Mouse (Mus musculus): ENCODE results near the gene Plekha1. TPM values are rescaled to one million over a fixed set of nuclear protein-coding genes. Genes with fewer than 3 reads are reported as not detected.

Gene Plekha1
- polyA plus RNA-seq, 1 experiment from 2014 or later: 57.2 TPM

DNA sequence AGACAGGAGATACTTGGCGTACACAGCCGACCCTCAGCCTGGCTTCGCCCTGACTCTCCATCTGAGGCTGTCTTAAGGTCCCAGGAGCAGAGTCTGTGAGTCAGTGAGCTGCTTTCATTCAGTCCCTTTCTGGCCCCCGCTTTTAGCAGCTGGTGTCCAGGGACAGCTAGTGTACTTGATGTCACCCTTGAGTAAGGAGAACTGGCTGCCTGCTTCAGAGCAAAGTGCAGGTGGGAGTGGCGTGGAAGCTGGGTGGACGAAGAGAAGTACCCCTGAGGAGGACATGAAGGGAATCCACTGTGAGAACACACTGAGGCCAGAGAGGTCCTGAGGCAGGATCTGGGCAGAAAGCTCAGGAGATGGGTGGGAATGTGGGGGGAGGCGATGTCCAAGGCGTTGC, 73.3 kb downstream of the Plekha1 start:
- Histone ChIP-seq H3K4me2 (ENCODE audit: low read depth, low read length) (no peak overlapping the region), H3K27ac (ENCODE audit: low read length) (no peak overlapping the region), H3K9me3 (replicated peaks; ENCODE audit: control insufficient read depth, low read length) (no peaks in the 10 kb centered on the region), H3K4me1 (ENCODE audit: control insufficient read depth, insufficient read depth, low read length) (peaks cover 23% of the 10 kb centered on the region), H3K36me3 (ENCODE audit: control insufficient read depth, insufficient read depth, low read length) (no peaks in the 10 kb centered on the region), H3K9ac (ENCODE audit: low read length) (no peak overlapping the region), H3K4me3 (replicated peaks; ENCODE audit: low read length) (no peak overlapping the region), H3K27me3 (ENCODE audit: control insufficient read depth, insufficient read depth, low read length) (peaks cover 47% of the 10 kb centered on the region)
- no peak for ATAC-seq (ENCODE audit: insufficient read depth, low FRiP score)
- WGBS: 85% methylated on average over 8 of the region's 8 CpGs

DNA sequence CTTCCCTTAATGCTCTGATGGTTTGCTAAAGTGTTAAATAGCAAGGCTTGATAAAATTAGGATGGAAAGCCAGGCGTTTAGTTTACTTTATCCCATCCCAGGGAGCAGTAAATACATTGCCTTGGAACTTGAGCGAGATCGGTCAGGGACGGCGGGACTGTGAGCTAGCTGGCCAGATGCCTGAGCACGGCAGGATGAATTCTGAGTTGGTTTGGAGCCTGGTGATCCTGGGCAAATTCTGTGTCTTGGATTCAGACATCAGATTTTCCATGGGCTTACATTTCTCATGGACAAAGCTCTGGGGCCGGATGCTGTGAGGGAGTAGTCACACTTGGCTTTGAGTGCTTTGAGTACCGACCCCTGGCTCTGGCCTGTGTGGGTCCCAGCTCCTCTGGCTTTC, 75.2 kb downstream of the Plekha1 start:
- WGBS: 54% methylated on average over 8 of the region's 8 CpGs
- no peak for ATAC-seq (ENCODE audit: insufficient read depth, low FRiP score)
- H3K9ac ChIP-seq (ENCODE audit: low read length): peak overlapping the region; percentile 16; the same call in 1 of the 2 replicates

DNA sequence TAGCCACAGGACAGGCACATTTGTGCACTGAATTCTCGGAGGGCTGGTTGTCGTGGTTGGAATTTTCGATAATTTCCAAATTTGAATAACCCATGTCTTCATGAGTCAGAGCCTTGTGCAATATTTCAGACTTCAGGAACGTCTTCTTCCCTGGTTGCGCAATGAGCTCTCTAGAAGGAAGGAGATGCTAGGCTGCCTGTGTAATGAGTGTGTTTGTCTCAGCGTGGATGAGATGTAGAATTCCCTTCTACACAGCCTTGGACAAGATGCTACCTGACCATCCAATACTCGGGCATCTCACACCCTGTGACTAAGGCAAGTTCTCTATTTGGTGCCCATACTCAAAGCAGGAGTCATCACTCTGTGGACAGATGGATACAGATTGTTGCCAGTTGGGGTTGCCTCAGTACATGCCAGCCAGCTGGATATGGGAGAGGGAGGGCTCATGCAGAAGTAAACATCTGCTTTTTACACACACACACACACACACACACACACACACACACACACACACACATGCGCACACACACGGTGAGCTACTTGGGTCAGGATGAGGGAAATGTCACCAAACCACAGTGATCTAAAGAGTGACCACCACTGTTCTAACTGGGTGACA, 77.8 kb downstream of the Plekha1 start:
- Histone ChIP-seq H3K27me3 (ENCODE audit: control insufficient read depth, insufficient read depth, low read length) (peaks cover 8% of the 10 kb centered on the region), H3K9me3 (replicated peaks; ENCODE audit: control insufficient read depth, low read length) (no peaks in the 10 kb centered on the region), H3K27ac (ENCODE audit: low read length) (no peak overlapping the region), H3K4me3 (replicated peaks; ENCODE audit: low read length) (no peak overlapping the region), H3K9ac (ENCODE audit: low read length) (no peak overlapping the region), H3K4me2 (ENCODE audit: low read depth, low read length) (no peak overlapping the region), H3K4me1 (ENCODE audit: control insufficient read depth, insufficient read depth, low read length) (peaks cover 9% of the 10 kb centered on the region; the same call in 1 of the 2 replicates), H3K36me3 (ENCODE audit: control insufficient read depth, insufficient read depth, low read length) (no peaks in the 10 kb centered on the region)
- no peak for ATAC-seq (ENCODE audit: insufficient read depth, low FRiP score)
- WGBS: 83% methylated on average over 9 of the region's 9 CpGs

More for the DNA sequence above, 75.2 kb downstream of the Plekha1 start:
- H3K9me3 ChIP-seq (replicated peaks; ENCODE audit: control insufficient read depth, low read length): no peaks in the 10 kb centered on the region
- H3K4me1 ChIP-seq (ENCODE audit: control insufficient read depth, insufficient read depth, low read length): peaks cover 18% of the 10 kb centered on the region
- H3K27ac ChIP-seq (ENCODE audit: low read length): no peak overlapping the region; the same call in 1 of the 2 replicates
- 0 out of 2 replicates have a peak overlapping the region, but pooled peaks have one; percentile 5 for H3K4me2 ChIP-seq (ENCODE audit: low read depth, low read length)
- peaks cover 32% of the 10 kb centered on the region for H3K27me3 ChIP-seq (ENCODE audit: control insufficient read depth, insufficient read depth, low read length)
- H3K4me3 ChIP-seq (replicated peaks; ENCODE audit: low read length): no peak overlapping the region
- no peaks in the 10 kb centered on the region for H3K36me3 ChIP-seq (ENCODE audit: control insufficient read depth, insufficient read depth, low read length)

DNA sequence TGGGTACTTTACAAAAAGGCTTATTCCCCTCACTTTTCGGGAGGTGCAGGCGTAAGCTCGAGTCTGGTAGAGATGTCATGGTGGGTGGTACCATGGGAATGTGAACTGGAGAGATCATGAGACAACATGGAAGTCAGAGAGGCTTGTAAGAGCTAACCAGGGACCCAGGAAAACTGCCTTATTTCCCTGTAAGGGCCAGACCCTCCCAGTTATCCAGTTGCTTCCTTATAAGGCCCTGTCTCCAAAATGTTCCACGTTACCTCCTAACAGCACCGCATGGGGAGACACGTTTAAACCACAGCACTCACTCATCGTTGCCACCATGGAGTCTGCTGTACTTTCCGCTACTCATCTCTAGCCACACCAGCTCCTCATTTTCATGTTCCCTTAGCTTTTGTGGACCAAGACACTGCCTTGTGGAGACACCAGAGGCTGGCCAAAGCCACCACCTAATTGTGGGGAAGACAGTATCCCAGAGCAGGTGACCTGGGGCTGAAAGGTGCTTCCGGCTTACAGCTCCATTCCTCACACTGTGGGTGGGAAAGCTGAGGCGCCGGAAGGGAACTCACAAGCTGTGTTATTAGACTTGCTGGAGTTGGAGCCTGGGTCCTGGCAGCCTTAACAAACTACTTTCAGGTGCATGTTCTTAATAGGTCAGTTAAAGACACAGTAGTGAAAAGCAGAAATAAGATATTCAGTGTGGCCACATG, 79.4 kb downstream of the Plekha1 start:
- Histone ChIP-seq H3K27ac (ENCODE audit: low read length) (no peak overlapping the region), H3K36me3 (ENCODE audit: control insufficient read depth, insufficient read depth, low read length) (no peaks in the 10 kb centered on the region), H3K4me1 (ENCODE audit: control insufficient read depth, insufficient read depth, low read length) (peaks cover 9% of the 10 kb centered on the region; the same call in 1 of the 2 replicates), H3K9ac (ENCODE audit: low read length) (no peak overlapping the region), H3K27me3 (ENCODE audit: control insufficient read depth, insufficient read depth, low read length) (no peaks in the 10 kb centered on the region), H3K4me2 (ENCODE audit: low read depth, low read length) (no peak overlapping the region), H3K9me3 (replicated peaks; ENCODE audit: control insufficient read depth, low read length) (no peaks in the 10 kb centered on the region), H3K4me3 (replicated peaks; ENCODE audit: low read length) (no peak overlapping the region)
- 89% methylated on average over 11 of the region's 11 CpGs for WGBS
- ATAC-seq (ENCODE audit: insufficient read depth, low FRiP score): no peak

DNA sequence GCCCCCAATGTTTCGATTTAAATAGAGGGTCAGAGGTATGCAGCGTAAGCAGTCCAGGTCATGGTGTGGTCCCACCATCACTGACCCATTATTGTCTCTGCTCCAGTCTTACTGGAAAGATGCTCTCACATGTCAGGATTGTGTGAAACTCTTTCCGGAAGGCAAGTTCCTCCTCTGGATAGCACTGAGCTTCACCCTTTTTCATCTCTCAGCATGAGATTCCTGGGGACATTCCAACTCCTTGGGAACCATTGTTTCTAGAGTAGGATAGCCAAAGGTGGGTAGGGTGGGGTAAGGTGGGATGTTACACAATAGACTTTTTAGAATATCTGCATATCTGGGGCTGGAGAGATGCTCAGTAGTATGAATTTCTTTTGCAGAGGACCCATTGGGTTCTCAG, 80.2 kb downstream of the Plekha1 start:
- WGBS: 91% methylated on average over 3 of the region's 3 CpGs
- H3K36me3 ChIP-seq (ENCODE audit: control insufficient read depth, insufficient read depth, low read length): no peaks in the 10 kb centered on the region
- no peak overlapping the region for H3K27ac ChIP-seq (ENCODE audit: low read length)
- ATAC-seq (ENCODE audit: insufficient read depth, low FRiP score): no peak
- no peaks in the 10 kb centered on the region for H3K27me3 ChIP-seq (ENCODE audit: control insufficient read depth, insufficient read depth, low read length)
- no peaks in the 10 kb centered on the region for H3K9me3 ChIP-seq (replicated peaks; ENCODE audit: control insufficient read depth, low read length)
- H3K4me2 ChIP-seq (ENCODE audit: low read depth, low read length): no peak overlapping the region
- no peak overlapping the region for H3K4me3 ChIP-seq (replicated peaks; ENCODE audit: low read length)
- no peak overlapping the region for H3K9ac ChIP-seq (ENCODE audit: low read length)
- H3K4me1 ChIP-seq (ENCODE audit: control insufficient read depth, insufficient read depth, low read length): peaks cover 6% of the 10 kb centered on the region; the same call in 1 of the 2 replicates

DNA sequence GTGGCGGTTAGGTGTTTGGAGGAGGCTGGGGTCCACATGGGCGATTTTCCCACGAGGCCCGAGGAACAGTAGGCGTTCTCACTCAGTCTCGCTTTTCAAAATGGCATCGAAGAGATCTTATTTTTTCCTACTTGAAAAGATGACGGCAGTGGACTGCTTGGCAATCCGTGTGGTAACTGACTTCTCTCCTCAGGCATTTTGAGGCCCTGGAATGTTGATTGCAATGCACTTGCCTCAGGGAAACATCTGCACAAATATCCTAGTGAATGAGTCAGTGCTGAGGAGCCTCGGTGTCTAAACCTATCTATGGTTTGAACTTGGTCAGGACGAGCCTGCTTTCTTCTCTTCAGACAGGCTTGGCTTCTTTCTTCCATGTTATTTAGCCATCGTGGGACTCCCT, 80.7 kb downstream of the Plekha1 start:
- Histone ChIP-seq H3K36me3 (ENCODE audit: control insufficient read depth, insufficient read depth, low read length) (no peaks in the 10 kb centered on the region), H3K4me2 (ENCODE audit: low read depth, low read length) (no peak overlapping the region), H3K27ac (ENCODE audit: low read length) (no peak overlapping the region), H3K4me1 (ENCODE audit: control insufficient read depth, insufficient read depth, low read length) (no peaks in the 10 kb centered on the region; the same call in 1 of the 2 replicates), H3K9ac (ENCODE audit: low read length) (no peak overlapping the region), H3K27me3 (ENCODE audit: control insufficient read depth, insufficient read depth, low read length) (no peaks in the 10 kb centered on the region), H3K4me3 (replicated peaks; ENCODE audit: low read length) (no peak overlapping the region), H3K9me3 (replicated peaks; ENCODE audit: control insufficient read depth, low read length) (no peaks in the 10 kb centered on the region)
- 87% methylated on average over 12 of the region's 12 CpGs for WGBS
- ATAC-seq (ENCODE audit: insufficient read depth, low FRiP score): no peak

DNA sequence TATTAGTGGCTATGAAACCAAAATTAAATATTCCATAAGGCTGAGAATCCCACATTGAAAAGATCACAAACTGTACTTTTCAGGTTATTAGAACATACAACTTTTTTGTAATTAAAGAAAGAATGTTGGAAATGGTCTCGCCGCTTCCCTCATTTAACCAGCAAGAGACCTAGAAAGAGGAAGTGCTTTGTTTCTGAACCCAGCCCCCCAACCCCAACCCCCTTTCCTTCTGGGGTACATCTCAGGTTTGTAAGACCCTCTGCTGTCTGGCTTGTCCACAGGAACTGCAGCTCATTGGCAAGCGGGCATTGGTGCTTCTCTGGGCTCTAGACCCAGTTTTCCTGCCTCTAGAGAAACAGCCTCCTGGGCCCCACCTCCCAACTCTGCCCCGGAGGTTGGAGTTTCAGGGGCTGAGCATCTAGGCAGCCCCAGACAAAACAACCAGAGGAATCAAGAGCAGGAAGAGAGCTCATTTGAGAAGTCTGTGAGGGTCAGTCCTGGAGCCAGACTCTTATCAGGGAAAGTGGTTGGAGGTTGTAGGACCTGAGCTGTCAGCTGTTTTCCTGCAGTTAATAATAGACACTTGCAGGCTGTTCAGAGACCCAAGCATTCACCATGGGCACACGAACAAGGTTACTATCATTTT, 83.1 kb downstream of the Plekha1 start:
- H3K9ac ChIP-seq (ENCODE audit: low read length): no peak overlapping the region
- H3K27me3 ChIP-seq (ENCODE audit: control insufficient read depth, insufficient read depth, low read length): no peaks in the 10 kb centered on the region
- no peak overlapping the region for H3K4me2 ChIP-seq (ENCODE audit: low read depth, low read length)
- 0 out of 2 replicates have a peak, but pooled peaks have one; percentile 35 for ATAC-seq (ENCODE audit: insufficient read depth, low FRiP score)
- peak overlapping the region; percentile 17; the same call in 1 of the 2 replicates for H3K27ac ChIP-seq (ENCODE audit: low read length)
- H3K36me3 ChIP-seq (ENCODE audit: control insufficient read depth, insufficient read depth, low read length): no peaks in the 10 kb centered on the region
- 50% methylated on average over 5 of the region's 5 CpGs for WGBS
- H3K4me1 ChIP-seq (ENCODE audit: control insufficient read depth, insufficient read depth, low read length): no peaks in the 10 kb centered on the region; the same call in 1 of the 2 replicates
- H3K4me3 ChIP-seq (replicated peaks; ENCODE audit: low read length): no peak overlapping the region
- H3K9me3 ChIP-seq (replicated peaks; ENCODE audit: control insufficient read depth, low read length): no peaks in the 10 kb centered on the region

DNA sequence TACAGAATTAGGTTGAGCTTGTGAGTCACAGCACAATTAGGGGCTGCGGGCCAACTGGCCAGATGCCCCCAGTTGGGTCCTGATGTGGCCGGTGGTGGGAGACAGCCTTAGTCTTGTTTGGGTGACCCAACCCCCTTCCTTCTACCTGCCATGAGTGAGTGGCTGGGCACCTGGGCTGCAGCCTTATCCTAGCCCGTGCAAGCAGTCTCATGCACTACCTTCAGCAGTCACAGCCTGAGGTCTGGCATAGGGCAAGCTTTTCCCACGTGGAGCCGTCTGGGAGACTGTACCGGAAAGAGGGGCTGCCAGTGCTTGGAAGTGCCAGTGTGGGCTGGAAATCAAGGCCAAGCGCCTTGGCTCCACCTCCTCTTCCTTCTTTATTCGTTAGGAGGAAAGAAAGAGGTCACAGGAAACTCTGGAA, 83.8 kb downstream of the Plekha1 start:
- H3K4me3 ChIP-seq (replicated peaks; ENCODE audit: low read length): no peak overlapping the region
- 47% methylated on average over 8 of the region's 8 CpGs for whole genome bisulfite sequencing
- no peak overlapping the region for H3K4me2 ChIP-seq (ENCODE audit: low read depth, low read length)
- H3K27ac ChIP-seq (ENCODE audit: low read length): no peak overlapping the region
- H3K4me1 ChIP-seq (ENCODE audit: control insufficient read depth, insufficient read depth, low read length): no peaks in the 10 kb centered on the region; the same call in 1 of the 2 replicates
- peak; percentile 68; the same call in 1 of the 2 replicates for ATAC-seq (ENCODE audit: insufficient read depth, low FRiP score)
- H3K27me3 ChIP-seq (ENCODE audit: control insufficient read depth, insufficient read depth, low read length): no peaks in the 10 kb centered on the region
- H3K9ac ChIP-seq (ENCODE audit: low read length): no peak overlapping the region
- H3K36me3 ChIP-seq (ENCODE audit: control insufficient read depth, insufficient read depth, low read length): no peaks in the 10 kb centered on the region
- no peaks in the 10 kb centered on the region for H3K9me3 ChIP-seq (replicated peaks; ENCODE audit: control insufficient read depth, low read length)

DNA sequence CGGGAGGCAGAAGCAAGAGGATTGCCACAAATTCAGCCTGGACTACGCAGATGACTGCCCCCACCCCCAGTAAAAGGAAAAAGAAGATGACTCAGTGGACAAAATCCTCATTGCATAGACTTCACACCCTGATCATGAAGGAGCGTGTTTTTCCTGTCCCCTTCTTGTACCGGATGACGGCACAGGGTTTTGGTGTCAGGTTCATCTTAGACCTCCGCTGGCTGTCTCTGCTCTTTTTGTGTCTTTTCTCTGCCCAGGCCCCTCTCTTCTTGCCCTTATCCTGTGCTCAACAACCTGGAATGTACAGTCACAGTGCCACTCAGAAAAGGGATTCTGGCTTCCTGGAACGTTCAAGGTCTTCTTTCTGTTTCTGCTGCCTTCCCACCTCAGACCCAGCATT, 84.9 kb downstream of the Plekha1 start:
- Histone ChIP-seq H3K36me3 (ENCODE audit: control insufficient read depth, insufficient read depth, low read length) (no peaks in the 10 kb centered on the region), H3K4me1 (ENCODE audit: control insufficient read depth, insufficient read depth, low read length) (no peaks in the 10 kb centered on the region; the same call in 1 of the 2 replicates), H3K27me3 (ENCODE audit: control insufficient read depth, insufficient read depth, low read length) (no peaks in the 10 kb centered on the region), H3K9ac (ENCODE audit: low read length) (no peak overlapping the region), H3K9me3 (replicated peaks; ENCODE audit: control insufficient read depth, low read length) (no peaks in the 10 kb centered on the region), H3K27ac (ENCODE audit: low read length) (no peak overlapping the region), H3K4me3 (replicated peaks; ENCODE audit: low read length) (no peak overlapping the region), H3K4me2 (ENCODE audit: low read depth, low read length) (no peak overlapping the region)
- no peak for ATAC-seq (ENCODE audit: insufficient read depth, low FRiP score)
- 84% methylated on average over 7 of the region's 7 CpGs for WGBS
